Mouse (Mus musculus): ENCODE results near the gene Kmt5c.

Kmt5c gene

DNA sequence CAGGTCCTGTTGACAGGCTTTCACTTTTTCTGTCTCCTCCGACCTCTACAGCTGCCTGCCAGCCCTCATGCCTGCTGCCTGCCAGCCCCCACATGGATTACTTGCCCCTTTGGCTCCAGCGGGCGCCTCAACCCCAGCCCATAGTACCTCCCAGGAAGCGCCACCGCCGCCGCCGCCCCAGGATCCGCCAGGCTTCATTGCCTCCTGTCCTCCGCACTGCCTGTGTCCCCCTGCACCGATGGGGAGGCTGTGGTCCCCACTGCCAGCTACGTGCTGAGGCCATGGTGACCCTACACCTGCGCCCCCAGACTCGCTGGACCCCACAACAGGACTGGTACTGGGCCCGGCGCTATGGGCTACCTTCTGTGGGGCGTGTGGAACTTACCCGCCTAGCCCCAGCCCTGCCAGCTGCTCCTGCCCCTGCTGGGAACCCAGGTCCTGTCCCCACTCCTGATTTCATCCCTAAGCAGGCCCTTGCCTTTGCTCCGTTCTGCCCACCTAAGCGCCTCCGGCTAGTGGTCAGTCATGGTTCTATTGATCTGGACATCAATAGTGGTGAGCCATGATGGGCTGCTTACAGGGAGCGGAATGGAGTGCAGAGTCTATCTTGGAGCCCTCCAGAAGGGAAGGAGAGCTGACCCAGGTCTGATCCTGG, 6.5 kb downstream of the Kmt5c start:
- in situ Hi-C loops (cut with MboI, MseI): no loop called here

- in situ Hi-C loops (cut with MboI, MseI): no loop called here
Observed at GRCm38 (mm10) chr7:4747156-4747899, 7.4 kb downstream of the Kmt5c start.

DNA sequence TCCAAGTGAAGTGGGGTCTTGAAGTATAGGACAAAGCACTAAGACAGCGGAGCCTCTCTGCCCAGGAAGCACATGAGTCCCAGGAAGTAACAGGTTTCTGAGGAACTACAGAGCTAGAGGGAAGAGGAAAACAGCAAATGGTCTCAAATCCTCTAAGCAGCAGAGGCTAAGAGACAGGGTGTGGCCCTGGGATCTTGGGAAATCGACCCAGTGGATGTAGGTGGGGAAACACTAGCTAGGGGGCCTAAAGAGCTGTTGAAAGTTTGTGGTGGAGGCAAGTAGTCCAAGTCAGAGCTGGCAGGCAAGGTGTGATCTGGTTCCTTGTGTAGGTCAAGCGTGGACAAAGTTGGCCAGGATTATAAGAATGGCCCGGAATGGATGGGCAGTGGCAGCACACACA, 8.4 kb downstream of the Kmt5c start:
- in situ Hi-C loops (cut with MboI, MseI): no loop called here

DNA sequence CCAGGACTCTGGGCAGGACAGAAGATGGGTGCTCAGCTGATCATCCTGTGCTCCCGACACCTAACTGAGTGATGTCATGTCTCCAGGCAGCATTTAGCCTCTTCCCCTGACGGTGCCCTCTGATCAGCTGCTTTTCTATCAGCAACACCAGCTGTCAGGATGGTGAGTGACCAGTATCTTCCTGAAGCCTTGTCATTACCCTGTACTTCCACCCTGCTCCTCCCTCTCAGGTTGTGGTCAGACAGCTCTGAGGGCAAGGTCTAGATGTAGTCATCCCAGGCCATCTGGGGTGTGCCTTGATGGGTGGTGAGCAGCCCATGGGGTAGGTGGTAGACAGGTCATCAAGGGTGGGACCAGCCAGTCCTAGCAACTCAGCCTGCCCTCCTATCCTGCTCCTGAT, 9.3 kb downstream of the Kmt5c start:
- in situ Hi-C loops (cut with MboI, MseI): no loop called here

DNA sequence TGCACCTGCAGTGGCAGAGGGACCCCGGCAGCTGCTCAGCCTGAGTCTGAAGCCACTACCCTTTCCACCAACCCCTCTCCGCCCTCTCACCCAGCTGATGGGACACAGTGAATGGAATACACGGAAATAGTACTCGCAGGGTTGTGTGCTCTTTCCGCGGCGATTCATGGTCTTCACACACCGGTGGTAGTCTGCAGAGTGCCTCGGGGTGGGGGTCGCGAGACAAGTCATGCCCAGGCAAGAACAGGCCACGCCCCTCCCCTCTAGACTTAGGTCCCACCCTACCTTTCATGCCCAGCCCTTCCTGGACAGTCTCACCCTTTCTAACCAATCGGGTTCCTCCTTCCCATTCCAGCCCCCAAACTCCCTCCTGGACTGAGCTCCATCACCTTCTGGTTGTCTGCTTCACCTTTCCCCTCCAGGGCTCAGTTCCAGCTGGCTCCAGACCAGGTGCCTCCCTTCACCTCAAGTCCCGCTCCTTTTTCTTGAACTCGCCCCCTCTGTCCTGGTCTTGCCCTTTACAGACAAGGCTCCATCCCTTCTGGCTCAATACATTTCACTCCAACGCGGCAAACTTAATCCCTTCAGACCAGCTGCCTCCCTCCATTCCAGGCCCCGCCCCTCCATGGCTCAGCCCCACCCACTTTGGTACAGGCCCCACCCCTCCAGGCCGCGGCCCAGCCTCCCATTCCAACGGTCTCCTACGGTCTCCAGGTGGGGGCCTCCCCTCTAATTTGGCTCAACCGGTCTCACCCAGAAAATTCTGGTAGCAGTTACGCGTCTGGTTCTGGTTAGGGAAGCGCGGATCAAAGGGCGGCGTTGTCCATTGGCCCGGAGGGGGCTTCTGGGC, 12.3 kb downstream of the Kmt5c start:
- in situ Hi-C loops (cut with MboI, MseI): loop anchor here (5.0 kb wide), 1 partner anchor 35 kb away; the partner anchor contains the start of gene Tmem238

GRCm38 (mm10) chr7:4752821-4753570, 13.1 kb downstream of the Kmt5c start, which contains the start of gene Cox6b2:
TSS of gene Cox6b2 (minus strand) at chr7:4753094.
- in situ Hi-C loops (cut with MboI, MseI): loop anchor here (5.0 kb wide), 1 partner anchor 34 kb away; the partner anchor contains the start of gene Tmem238

GRCm38 (mm10) chr7:4759670-4760069, 19.8 kb downstream of the Kmt5c start:
- in situ Hi-C loops (cut with MboI, MseI): no loop called here

GRCm38 (mm10) chr7:4764946-4765710, 25.2 kb downstream of the Kmt5c start:
- in situ Hi-C loops (cut with MboI, MseI): no loop called here

DNA sequence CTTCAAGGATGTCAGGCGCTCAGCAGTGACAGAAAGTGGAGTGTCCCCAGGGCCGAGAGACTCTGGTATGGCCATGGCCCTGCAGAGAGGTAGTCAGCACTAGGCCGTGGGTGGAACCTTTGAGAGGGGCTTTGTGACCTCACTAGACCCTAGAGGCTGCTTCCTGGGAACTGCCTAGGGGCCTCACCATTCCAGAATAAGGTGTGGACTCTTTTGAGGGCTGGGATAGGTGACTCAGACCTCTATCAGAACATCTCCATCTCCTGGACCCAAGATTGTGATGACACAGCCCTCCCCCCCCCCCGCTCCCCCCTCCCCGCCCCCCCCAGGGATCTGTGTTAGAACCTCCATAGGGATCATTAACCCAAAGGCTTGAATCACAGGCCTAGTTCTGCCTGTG, 31.3 kb downstream of the Kmt5c start, which contains the start of gene Fam71e2:
Gene Fam71e2 (minus strand): TSS at position 101 of the 400 bp plus-strand sequence.
- in situ Hi-C loops (cut with MboI, MseI): no loop called here

GRCm38 (mm10) chr7:4776131-4776530, 36.2 kb downstream of the Kmt5c start:
- in situ Hi-C loops (cut with MboI, MseI): no loop called here

- in situ Hi-C loops (cut with MboI, MseI): no loop called here
Observed at GRCm38 (mm10) chr7:4776861-4777830, 37.2 kb downstream of the Kmt5c start.

- in situ Hi-C loops (cut with MboI, MseI): no loop called here
Observed at GRCm38 (mm10) chr7:4777851-4778637, 38.1 kb downstream of the Kmt5c start.

DNA sequence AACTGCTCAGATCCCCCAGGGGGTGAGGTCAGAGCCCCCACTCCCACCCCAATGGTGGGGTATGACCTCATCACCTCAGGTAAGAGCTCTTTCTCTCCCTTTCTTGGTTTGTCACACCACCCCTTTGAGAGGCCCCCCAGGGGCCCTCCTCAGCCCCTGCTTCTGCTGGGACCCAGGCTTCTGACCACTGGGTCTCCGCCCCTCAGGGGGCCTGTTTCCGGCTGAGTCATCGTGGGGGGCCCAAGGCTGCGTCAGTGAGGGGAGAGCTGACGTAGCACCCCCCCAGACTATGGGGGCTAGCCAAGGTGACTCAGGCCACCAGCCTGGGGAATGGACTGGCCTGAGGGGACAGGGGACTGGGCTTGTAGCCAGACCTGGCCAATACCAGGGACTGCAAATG, 40.0 kb downstream of the Kmt5c start:
- in situ Hi-C loops (cut with MboI, MseI): no loop called here

- in situ Hi-C loops (cut with MboI, MseI): no loop called here
Observed at GRCm38 (mm10) chr7:4782130-4782529, 42.2 kb downstream of the Kmt5c start.

DNA sequence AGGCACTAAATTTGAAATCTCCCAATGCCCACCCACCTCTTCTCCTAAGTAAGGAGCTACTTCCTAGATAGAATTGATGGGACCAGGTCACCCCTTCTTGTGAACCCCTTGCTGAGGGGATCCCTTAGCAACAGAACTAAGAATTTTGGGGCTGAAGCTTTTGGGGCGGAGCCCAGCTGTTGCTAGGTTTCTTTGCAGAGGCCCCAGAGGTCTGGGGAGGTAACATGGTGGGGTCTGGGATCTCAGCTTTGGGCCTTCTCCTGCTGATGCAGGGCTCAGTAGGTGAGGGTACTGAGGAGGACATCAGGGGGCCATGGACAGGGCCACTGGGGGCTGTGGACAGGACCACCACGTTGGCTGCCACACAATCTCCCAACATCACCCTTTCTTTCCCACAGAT, 42.8 kb downstream of the Kmt5c start, which contains the start of the genes Il11 and Tmem190:
Gene Il11 (minus strand): TSS at position 101 of the 400 bp plus-strand sequence.
Gene Tmem190 (plus strand): TSS at position 179 of the 400 bp plus-strand sequence.
- in situ Hi-C loops (cut with MboI, MseI): no loop called here

- in situ Hi-C loops (cut with MboI, MseI): no loop called here
Observed at GRCm38 (mm10) chr7:4783667-4784268, 43.9 kb downstream of the Kmt5c start.

- in situ Hi-C loops (cut with MboI, MseI): loop anchor here (5.0 kb wide), 2 partner anchors 36 to 96 kb away; partner anchors contain the start of genes Brsk1 and Cox6b2
Observed at GRCm38 (mm10) chr7:4788499-4789435, 48.9 kb downstream of the Kmt5c start.
